Mouse (Mus musculus) erythroblast, embryonic 14.5 days (primary cell): ENCODE measurements around the gene Tph1. TPM values are rescaled to one million over a fixed set of nuclear protein-coding genes. Genes with fewer than 3 reads are reported as not detected.

Experiments used
- H3K27me3 ChIP-seq: 2 replicates; pipeline ENCODE4 v1.6.1; 2012; ENCODE audit warnings: inconsistent platforms; ENCODE audit not compliant: control insufficient read depth
- H3K36me3 ChIP-seq: 2 replicates; pipeline ENCODE4 v1.6.1; 2012; ENCODE audit warnings: mild to moderate bottlenecking, inconsistent platforms; ENCODE audit not compliant: control insufficient read depth
- H3K4me1 ChIP-seq: 2 replicates; pipeline ENCODE4 v1.6.1; 2012; ENCODE audit warnings: inconsistent platforms; ENCODE audit not compliant: control insufficient read depth
- H3K4me3 ChIP-seq: replicated peaks from 2 replicates; pipeline ENCODE3; 2012; ENCODE audit warnings: moderate library complexity, mild to moderate bottlenecking, inconsistent platforms
- H3K9me3 ChIP-seq: 2 replicates; pipeline ENCODE4 v1.6.1; 2012; ENCODE audit warnings: low read length, inconsistent platforms, mixed read lengths; ENCODE audit not compliant: control insufficient read depth
- GATA1 ChIP-seq: IDR thresholded peaks from 2 replicates; pipeline ENCODE4 v1.6.1; 2012; ENCODE audit warnings: low read length, inconsistent platforms, mixed read lengths
- TAL1 ChIP-seq: IDR thresholded peaks from 3 replicates; pipeline ENCODE4 v1.6.1; 2012; ENCODE audit warnings: low read length, inconsistent platforms, mixed read lengths
- polyA plus RNA-seq: library from polyadenylated mRNA; stranded (reverse); fragments of >175 nt; gene quantifications from 2 replicates; pipeline ENCODE4 v1.2.3, GENCODE M21; 2012

Tph1 gene
- polyA plus RNA-seq, 1 experiment = not detected

GRCm38 (mm10) chr7:46609317-46609716 lies 63.0 kb downstream of the Tph1 start:
- no peaks in the 10 kb centered on the region for H3K27me3 ChIP-seq
- H3K36me3 ChIP-seq = peaks cover 2% of the 10 kb centered on the region; the same call in 1 of the 2 replicates
- H3K4me1 ChIP-seq = no peaks in the 10 kb centered on the region
- no peak overlapping the region for H3K4me3 ChIP-seq
- H3K9me3 ChIP-seq = no peaks in the 10 kb centered on the region
- TF ChIP-seq GATA1 = no peak
- no peak for TF ChIP-seq TAL1

- no peaks in the 10 kb centered on the region for H3K27me3 ChIP-seq
- TF ChIP-seq GATA1 (no peak), TAL1 (no peak)
- H3K4me3 ChIP-seq = no peak overlapping the region
- H3K36me3 ChIP-seq = peaks cover 2% of the 10 kb centered on the region; the same call in 1 of the 2 replicates
- H3K9me3 ChIP-seq = no peaks in the 10 kb centered on the region
- no peaks in the 10 kb centered on the region for H3K4me1 ChIP-seq
Measured at GRCm38 (mm10) chr7:46607428-46608055, 64.8 kb downstream of the Tph1 start.

GRCm38 (mm10) chr7:46607031-46607426 lies 65.3 kb downstream of the Tph1 start:
- Histone ChIP-seq H3K27me3 (no peaks in the 10 kb centered on the region), H3K36me3 (peaks cover 2% of the 10 kb centered on the region; the same call in 1 of the 2 replicates), H3K4me3 (no peak overlapping the region), H3K9me3 (no peaks in the 10 kb centered on the region), H3K4me1 (no peaks in the 10 kb centered on the region)
- TF ChIP-seq TAL1 (no peak), GATA1 (no peak)

- no peaks in the 10 kb centered on the region for H3K4me1 ChIP-seq
- H3K36me3 ChIP-seq = peaks cover 2% of the 10 kb centered on the region; the same call in 1 of the 2 replicates
- H3K4me3 ChIP-seq = no peak overlapping the region
- TF ChIP-seq TAL1 (no peak), GATA1 (no peak)
- H3K27me3 ChIP-seq = no peaks in the 10 kb centered on the region
- H3K9me3 ChIP-seq = no peaks in the 10 kb centered on the region
Measured at GRCm38 (mm10) chr7:46606391-46607030, 65.8 kb downstream of the Tph1 start.

GRCm38 (mm10) chr7:46603051-46603450 lies 69.3 kb downstream of the Tph1 start:
- Histone ChIP-seq H3K9me3 (no peaks in the 10 kb centered on the region), H3K27me3 (no peaks in the 10 kb centered on the region), H3K4me3 (no peak overlapping the region), H3K36me3 (peaks cover 2% of the 10 kb centered on the region; the same call in 1 of the 2 replicates), H3K4me1 (no peaks in the 10 kb centered on the region)
- TF ChIP-seq GATA1 = no peak
- no peak for TF ChIP-seq TAL1

- H3K27me3 ChIP-seq = no peaks in the 10 kb centered on the region
- H3K4me3 ChIP-seq = no peak overlapping the region
- H3K36me3 ChIP-seq = peaks cover 2% of the 10 kb centered on the region; the same call in 1 of the 2 replicates
- no peaks in the 10 kb centered on the region for H3K9me3 ChIP-seq
- TF ChIP-seq TAL1 = no peak
- TF ChIP-seq GATA1 = no peak
- no peaks in the 10 kb centered on the region for H3K4me1 ChIP-seq
Measured at GRCm38 (mm10) chr7:46602079-46602478, 70.3 kb downstream of the Tph1 start.

- H3K27me3 ChIP-seq = no peaks in the 10 kb centered on the region
- no peak for TF ChIP-seq GATA1
- no peak for TF ChIP-seq TAL1
- peaks cover 2% of the 10 kb centered on the region; the same call in 1 of the 2 replicates for H3K36me3 ChIP-seq
- H3K4me3 ChIP-seq = no peak overlapping the region
- H3K9me3 ChIP-seq = no peaks in the 10 kb centered on the region
- no peaks in the 10 kb centered on the region for H3K4me1 ChIP-seq
Measured at GRCm38 (mm10) chr7:46601097-46601496, 71.2 kb downstream of the Tph1 start.

GRCm38 (mm10) chr7:46597006-46597405 lies 75.3 kb downstream of the Tph1 start:
- Histone ChIP-seq H3K9me3 (no peaks in the 10 kb centered on the region), H3K36me3 (no peaks in the 10 kb centered on the region), H3K4me1 (no peaks in the 10 kb centered on the region), H3K27me3 (no peaks in the 10 kb centered on the region), H3K4me3 (no peak overlapping the region)
- TF ChIP-seq TAL1 (peak; percentile 30; the same call in 1 of the 3 replicates), GATA1 (no peak)

Other genes starting within 250 kb of the Tph1 start
- 0.16 and 0.26 TPM in 2 replicates for gene Sergef, start 32.7 kb downstream of the Tph1 start, polyA plus RNA-seq
- 0.28 and 0.44 TPM in 2 replicates for gene Saal1, start 38.1 kb upstream of the Tph1 start, polyA plus RNA-seq
- not detected in 2 replicates for gene Saa3, start 43.2 kb upstream of the Tph1 start, polyA plus RNA-seq
- not detected in 2 replicates for gene Saa4, start 60.1 kb upstream of the Tph1 start, polyA plus RNA-seq
- gene Saa1, start 70.4 kb upstream of the Tph1 start, polyA plus RNA-seq = not detected in 2 replicates
- gene Saa2, start 79.3 kb upstream of the Tph1 start, polyA plus RNA-seq = not detected in 2 replicates
- gene Hps5, start 123.5 kb upstream of the Tph1 start, polyA plus RNA-seq = 0.09 TPM in 2 replicates
- gene Gtf2h1, start 123.6 kb upstream of the Tph1 start, polyA plus RNA-seq = 0.99 and 1.7 TPM in 2 replicates
- 12.0 and 18.0 TPM in 2 replicates for gene Ldha, start 168.9 kb upstream of the Tph1 start, polyA plus RNA-seq
- 0.04 TPM in 1 of 2 replicates, not detected in the other for gene Ldhc, start 188.7 kb upstream of the Tph1 start, polyA plus RNA-seq
- 3.8 and 4.1 TPM in 2 replicates for gene Tsg101, start 247.4 kb upstream of the Tph1 start, polyA plus RNA-seq